Mouse (Mus musculus): ENCODE results near the gene Rffl. TPM values are rescaled to one million over a fixed set of nuclear protein-coding genes. Genes with fewer than 3 reads are reported as not detected.
A peak's percentile ranks its signal among the peaks of the same experiment; 100 is the strongest.

The Rffl gene
- polyA plus RNA-seq (2015; fragmentation: Nextera tagmentation; extraction: Ambion mirVana) = 13.1 and 13.6 TPM in 2 replicates

DNA sequence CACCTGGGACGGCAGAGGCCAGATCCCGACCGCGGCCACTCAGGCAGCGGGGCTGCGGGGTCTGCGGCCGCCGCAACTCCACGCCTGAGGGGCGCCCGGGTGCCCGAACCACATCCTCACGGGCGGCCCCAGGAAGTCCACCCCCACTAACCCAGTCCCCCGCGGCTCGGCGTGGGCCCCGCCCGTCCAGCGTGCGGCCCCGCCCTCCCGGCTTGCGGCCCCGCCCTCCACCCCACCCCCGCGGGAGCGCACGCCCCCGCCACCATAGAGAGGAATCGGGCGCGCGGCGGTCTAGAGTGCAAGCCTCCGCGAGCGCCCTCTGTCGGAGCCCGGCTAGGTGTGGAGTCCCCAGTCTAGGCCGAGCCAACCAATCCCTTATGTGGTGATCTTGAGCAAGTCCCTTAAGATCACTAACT, at the start of gene Rffl:
Gene Rffl, minus strand, starts transcription at position 180 of the 416 bp plus-strand sequence.
- ATAC-seq = peak; percentile 98
- H3K9me3 ChIP-seq (ENCODE audit: control insufficient read depth, low read length) = no peaks in the 10 kb centered on the region
- peak within 1 kb of the TSS; percentile 87 for H3K9ac ChIP-seq (ENCODE audit: low read depth, low read length)
- H3K36me3 ChIP-seq (ENCODE audit: control insufficient read depth, insufficient read depth, low read length) = no peaks in the 10 kb centered on the region
- H3K4me3 ChIP-seq (ENCODE audit: low read length) = peak within 1 kb of the TSS; percentile 87
- H3K27me3 ChIP-seq (replicated peaks; ENCODE audit: control insufficient read depth, insufficient read depth, low read length) = no peaks in the 10 kb centered on the region
- peak within 1 kb of the TSS; percentile 82 for H3K27ac ChIP-seq (ENCODE audit: low read length)
- 0% methylated on average over 33 of the region's 43 CpGs for WGBS
- no peaks in the 10 kb centered on the region for H3K4me1 ChIP-seq (ENCODE audit: control insufficient read depth, insufficient read depth, low read length)
- H3K4me2 ChIP-seq (ENCODE audit: low read depth, low read length) = peak within 1 kb of the TSS; percentile 59

DNA sequence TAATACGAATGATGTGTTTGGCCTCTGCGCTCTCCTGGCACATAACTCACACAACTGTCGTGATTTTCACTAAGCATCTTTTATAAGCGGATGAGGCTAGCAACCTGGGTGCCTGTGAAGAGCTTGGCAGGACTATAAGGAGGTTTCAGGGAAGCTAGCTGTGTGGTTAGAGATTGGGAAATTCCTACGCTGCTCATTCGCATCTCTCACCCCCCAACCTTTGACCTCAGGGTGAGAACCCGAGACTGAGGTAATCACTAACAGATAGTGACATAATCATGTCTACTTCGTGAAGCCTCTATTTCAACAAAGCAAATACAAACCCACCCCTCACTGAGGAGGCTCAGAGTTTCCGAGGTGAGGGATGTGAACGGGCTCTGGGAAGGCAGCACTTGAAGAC, 49.8 kb upstream of the Rffl start:
- 44% methylated on average over 10 of the region's 10 CpGs for WGBS
- H3K27me3 ChIP-seq (replicated peaks; ENCODE audit: control insufficient read depth, insufficient read depth, low read length) = peaks cover 5% of the 10 kb centered on the region
- no peak overlapping the region for H3K4me3 ChIP-seq (ENCODE audit: low read length)
- no peaks in the 10 kb centered on the region for H3K9me3 ChIP-seq (ENCODE audit: control insufficient read depth, low read length)
- H3K4me2 ChIP-seq (ENCODE audit: low read depth, low read length) = no peak overlapping the region
- H3K27ac ChIP-seq (ENCODE audit: low read length) = no peak overlapping the region
- no peak for ATAC-seq
- no peaks in the 10 kb centered on the region for H3K36me3 ChIP-seq (ENCODE audit: control insufficient read depth, insufficient read depth, low read length)
- no peak overlapping the region for H3K9ac ChIP-seq (ENCODE audit: low read depth, low read length)
- no peaks in the 10 kb centered on the region for H3K4me1 ChIP-seq (ENCODE audit: control insufficient read depth, insufficient read depth, low read length)

DNA sequence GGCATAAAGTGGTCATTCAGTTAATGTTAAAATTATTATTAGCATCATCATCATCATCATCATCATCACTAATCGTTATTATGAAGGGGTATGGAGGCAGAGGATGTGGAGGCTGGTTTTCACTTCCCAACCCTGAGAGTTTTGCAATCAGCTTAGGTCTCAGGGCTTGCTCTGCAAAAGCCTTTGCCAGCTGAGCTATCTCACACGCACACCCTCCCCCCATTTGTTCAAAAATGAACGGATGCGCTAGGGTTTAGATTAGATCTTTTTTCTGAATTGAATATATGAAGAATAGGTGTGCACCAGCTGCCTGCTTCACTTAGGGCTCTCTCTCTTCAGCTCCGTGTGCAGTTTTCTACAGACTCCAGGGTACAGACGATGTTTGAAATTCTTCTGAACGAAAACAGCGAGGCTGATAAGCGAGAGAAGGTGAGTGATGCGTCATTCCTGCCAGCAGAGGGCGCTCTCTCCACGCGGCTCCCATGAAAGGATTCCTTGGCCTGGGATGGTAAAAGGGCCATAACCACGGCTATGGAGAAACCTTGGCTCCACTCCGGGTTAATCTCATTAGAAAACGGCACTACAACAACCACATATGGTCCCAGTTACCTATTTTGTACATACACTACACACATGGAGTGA, 43.8 kb upstream of the Rffl start:
- peak; percentile 46; the same call in 1 of the 2 replicates for ATAC-seq
- Histone ChIP-seq H3K9me3 (ENCODE audit: control insufficient read depth, low read length) (no peaks in the 10 kb centered on the region), H3K27ac (ENCODE audit: low read length) (no peak overlapping the region), H3K36me3 (ENCODE audit: control insufficient read depth, insufficient read depth, low read length) (no peaks in the 10 kb centered on the region), H3K4me2 (ENCODE audit: low read depth, low read length) (peak overlapping the region; percentile 34), H3K4me1 (ENCODE audit: control insufficient read depth, insufficient read depth, low read length) (no peaks in the 10 kb centered on the region), H3K27me3 (replicated peaks; ENCODE audit: control insufficient read depth, insufficient read depth, low read length) (0 out of 2 replicates have a peak, but pooled peaks cover 3% of the 10 kb centered on the region), H3K4me3 (ENCODE audit: low read length) (peak overlapping the region; percentile 2; the same call in 1 of the 2 replicates), H3K9ac (ENCODE audit: low read depth, low read length) (no peak overlapping the region)
- WGBS = 7% methylated on average over 16 of the region's 16 CpGs

DNA sequence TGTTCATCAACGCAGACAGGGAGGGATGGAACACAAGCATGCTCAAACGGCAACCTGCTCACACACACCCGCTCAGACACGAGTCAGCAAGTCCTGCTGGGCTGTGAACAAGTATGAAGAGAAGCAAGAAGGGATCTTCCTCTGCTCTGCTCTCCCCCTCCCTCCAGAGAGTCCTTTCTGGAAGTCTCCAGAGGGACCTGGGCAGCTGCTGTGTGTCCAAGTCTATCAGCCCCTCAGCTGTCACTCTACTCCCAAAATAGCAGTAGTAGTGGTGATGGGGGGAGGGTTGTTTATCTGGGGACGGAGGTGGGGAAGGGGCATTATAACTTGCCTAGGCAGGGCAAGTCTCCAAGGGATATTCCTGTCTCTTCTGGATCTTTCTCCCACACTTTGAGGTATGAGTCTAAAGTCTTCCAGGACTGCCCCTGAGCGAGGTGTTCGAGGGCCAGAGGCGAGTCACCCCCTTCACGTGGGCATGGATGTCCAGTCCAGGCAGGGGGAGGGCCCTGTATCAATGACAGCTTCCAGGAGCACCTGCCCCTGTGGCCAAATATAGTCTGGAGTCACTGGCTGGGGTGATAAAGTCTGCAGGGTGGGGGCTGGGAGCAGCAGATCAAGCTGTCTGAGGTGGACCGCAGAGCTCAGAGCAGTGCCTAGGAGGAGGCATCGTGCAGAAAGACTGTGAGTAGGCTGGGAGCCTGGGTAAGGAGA, 39.8 kb upstream of the Rffl start:
- Histone ChIP-seq H3K4me1 (ENCODE audit: control insufficient read depth, insufficient read depth, low read length) (peaks cover 4% of the 10 kb centered on the region), H3K9me3 (ENCODE audit: control insufficient read depth, low read length) (no peaks in the 10 kb centered on the region), H3K27ac (ENCODE audit: low read length) (no peak overlapping the region), H3K27me3 (replicated peaks; ENCODE audit: control insufficient read depth, insufficient read depth, low read length) (0 out of 2 replicates have a peak, but pooled peaks cover 3% of the 10 kb centered on the region), H3K9ac (ENCODE audit: low read depth, low read length) (no peak overlapping the region; the same call in 1 of the 2 replicates), H3K4me3 (ENCODE audit: low read length) (no peak overlapping the region), H3K4me2 (ENCODE audit: low read depth, low read length) (no peak overlapping the region), H3K36me3 (ENCODE audit: control insufficient read depth, insufficient read depth, low read length) (no peaks in the 10 kb centered on the region)
- 79% methylated on average over 11 of the region's 11 CpGs for WGBS
- ATAC-seq = no peak

DNA sequence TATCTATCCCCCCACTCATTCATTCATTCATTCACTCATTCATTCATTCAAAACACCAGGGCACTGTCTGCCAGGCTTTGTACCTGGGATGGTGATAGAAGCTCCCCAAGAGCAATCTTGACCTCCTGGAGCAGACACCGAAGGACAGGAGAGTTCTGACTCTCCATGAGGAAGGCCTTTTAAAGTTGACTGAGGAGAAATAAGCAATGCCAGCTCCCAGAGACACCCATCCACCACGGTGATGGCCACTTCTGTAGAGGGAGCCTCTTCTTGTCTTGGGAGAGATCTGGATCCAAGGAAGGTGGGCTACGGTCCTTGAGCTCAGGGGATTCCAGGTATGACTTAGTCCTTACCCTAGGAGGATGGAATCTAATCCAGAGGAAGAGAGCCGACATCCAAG, 39.2 kb upstream of the Rffl start, which contains the start of gene Unc45b:
Gene Unc45b, plus strand, starts transcription at position 301 of the 400 bp plus-strand sequence.
- Histone ChIP-seq H3K36me3 (ENCODE audit: control insufficient read depth, insufficient read depth, low read length) (no peaks in the 10 kb centered on the region), H3K4me3 (ENCODE audit: low read length) (no peak within 1 kb of the TSS), H3K4me1 (ENCODE audit: control insufficient read depth, insufficient read depth, low read length) (peaks cover 4% of the 10 kb centered on the region), H3K27me3 (replicated peaks; ENCODE audit: control insufficient read depth, insufficient read depth, low read length) (0 out of 2 replicates have a peak, but pooled peaks cover 3% of the 10 kb centered on the region), H3K4me2 (ENCODE audit: low read depth, low read length) (no peak within 1 kb of the TSS), H3K27ac (ENCODE audit: low read length) (no peak within 1 kb of the TSS), H3K9ac (ENCODE audit: low read depth, low read length) (no peak within 1 kb of the TSS; the same call in 1 of the 2 replicates), H3K9me3 (ENCODE audit: control insufficient read depth, low read length) (no peaks in the 10 kb centered on the region)
- WGBS = 86% methylated on average over 4 of the region's 4 CpGs
- no peak for ATAC-seq

DNA sequence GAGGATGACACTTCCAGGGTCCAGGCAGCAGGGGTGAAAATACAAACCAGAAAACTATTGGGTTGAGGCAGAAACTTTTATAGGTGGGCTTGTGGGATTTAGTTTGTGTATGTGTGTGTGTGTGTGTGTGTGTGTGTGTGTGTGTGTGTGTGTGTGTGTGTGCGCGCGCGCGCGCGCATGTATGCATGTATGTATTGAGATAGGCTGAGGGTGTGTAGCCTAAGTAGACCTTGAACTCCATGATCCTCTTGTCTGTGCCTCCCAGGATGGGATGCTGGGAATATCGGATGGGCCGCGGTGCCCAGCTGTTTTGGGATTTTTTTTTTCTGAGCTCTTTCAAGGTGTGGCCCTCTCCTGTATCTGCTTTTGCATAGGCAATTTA, 37.6 kb upstream of the Rffl start:
- H3K4me1 ChIP-seq (ENCODE audit: control insufficient read depth, insufficient read depth, low read length) = peaks cover 4% of the 10 kb centered on the region
- WGBS = 73% methylated on average over 3 of the region's 10 CpGs
- H3K9me3 ChIP-seq (ENCODE audit: control insufficient read depth, low read length) = no peaks in the 10 kb centered on the region
- peak overlapping the region; percentile 75 for H3K4me2 ChIP-seq (ENCODE audit: low read depth, low read length)
- H3K36me3 ChIP-seq (ENCODE audit: control insufficient read depth, insufficient read depth, low read length) = 0 out of 2 replicates have a peak, but pooled peaks cover 6% of the 10 kb centered on the region
- H3K9ac ChIP-seq (ENCODE audit: low read depth, low read length) = peak overlapping the region; percentile 89
- 0 out of 2 replicates have a peak, but pooled peaks cover 1% of the 10 kb centered on the region for H3K27me3 ChIP-seq (replicated peaks; ENCODE audit: control insufficient read depth, insufficient read depth, low read length)
- H3K4me3 ChIP-seq (ENCODE audit: low read length) = peak overlapping the region; percentile 82
- ATAC-seq = peak; percentile 19; the same call in 1 of the 2 replicates
- H3K27ac ChIP-seq (ENCODE audit: low read length) = no peak overlapping the region

DNA sequence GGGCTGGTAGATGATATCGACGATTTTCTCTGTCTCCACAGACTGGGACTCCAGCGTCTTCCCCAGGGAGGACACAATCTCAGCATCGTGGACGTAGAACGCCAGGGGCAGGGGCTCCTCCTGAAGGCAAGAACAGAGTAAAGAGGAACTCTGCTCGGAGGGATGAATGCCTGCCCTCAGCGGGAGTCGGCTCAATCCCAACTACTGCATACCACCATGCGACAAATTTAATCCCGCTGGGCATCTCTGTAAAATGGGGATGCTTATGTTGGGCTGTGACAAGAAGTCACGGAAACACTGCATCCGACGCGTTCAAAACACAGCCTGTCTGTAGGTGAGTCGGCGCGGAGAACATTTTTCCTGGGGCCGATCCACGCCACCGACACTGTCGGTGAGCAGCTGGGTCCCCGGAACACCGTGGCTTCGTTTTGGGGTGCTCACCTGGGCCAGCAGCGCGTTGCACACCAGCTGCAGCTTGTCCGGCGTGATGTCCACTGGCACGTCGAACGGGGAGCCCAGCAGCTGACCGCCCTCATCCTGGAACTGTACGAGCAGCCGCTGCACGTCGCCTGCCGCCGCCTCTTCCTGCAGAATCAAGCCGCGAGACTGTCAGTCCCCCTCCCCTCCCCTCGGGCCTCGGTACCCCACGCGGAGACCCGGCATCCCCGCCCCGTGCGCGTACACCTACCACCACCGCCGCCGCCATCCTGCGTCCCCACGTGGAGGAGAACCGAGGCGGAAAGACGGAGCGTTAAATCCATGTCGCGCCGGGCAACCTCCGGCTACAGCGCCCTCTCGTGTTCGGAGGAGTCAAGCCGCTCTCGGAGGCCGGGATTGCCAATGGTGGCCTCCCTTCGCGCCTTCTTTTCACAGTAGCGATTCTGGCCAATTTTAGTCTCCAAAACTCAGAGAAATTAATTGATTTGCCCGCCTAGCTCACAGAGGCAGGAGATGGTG, 36.9 kb upstream of the Rffl start, which contains the start of gene Nle1:
Gene Nle1, minus strand, starts transcription at position 761 of the 957 bp plus-strand sequence.
- Histone ChIP-seq H3K4me2 (ENCODE audit: low read depth, low read length) (peak within 1 kb of the TSS; percentile 75), H3K9ac (ENCODE audit: low read depth, low read length) (peak within 1 kb of the TSS; percentile 89), H3K27me3 (replicated peaks; ENCODE audit: control insufficient read depth, insufficient read depth, low read length) (no peaks in the 10 kb centered on the region), H3K27ac (ENCODE audit: low read length) (no peak within 1 kb of the TSS), H3K4me3 (ENCODE audit: low read length) (peak within 1 kb of the TSS; percentile 82), H3K4me1 (ENCODE audit: control insufficient read depth, insufficient read depth, low read length) (peaks cover 4% of the 10 kb centered on the region), H3K36me3 (ENCODE audit: control insufficient read depth, insufficient read depth, low read length) (peaks cover 8% of the 10 kb centered on the region; the same call in 1 of the 2 replicates), H3K9me3 (ENCODE audit: control insufficient read depth, low read length) (no peaks in the 10 kb centered on the region)
- ATAC-seq = peak; percentile 79
- WGBS = 1% methylated on average over 73 of the region's 73 CpGs

DNA sequence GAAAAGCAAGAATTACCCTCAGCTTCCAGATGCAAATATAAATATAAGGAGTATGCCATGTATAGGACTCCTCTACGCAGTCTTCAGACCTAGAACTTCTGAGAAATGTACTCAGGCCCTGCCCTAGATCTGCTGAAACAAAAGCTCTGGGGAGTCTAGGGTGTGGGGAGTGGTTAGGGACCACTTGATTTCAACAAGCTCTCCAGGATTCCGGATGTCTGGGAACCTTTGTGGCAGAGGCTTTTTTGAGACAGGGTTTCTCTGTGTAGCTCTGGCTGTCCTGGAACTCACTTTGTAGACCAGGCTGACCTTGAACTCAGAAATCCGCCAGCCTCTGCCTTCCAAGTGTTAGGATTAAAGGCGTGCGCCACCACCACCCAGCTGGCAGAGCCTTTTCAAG, 34.8 kb upstream of the Rffl start:
- no peaks in the 10 kb centered on the region for H3K9me3 ChIP-seq (ENCODE audit: control insufficient read depth, low read length)
- H3K9ac ChIP-seq (ENCODE audit: low read depth, low read length) = no peak overlapping the region
- no peak overlapping the region for H3K4me3 ChIP-seq (ENCODE audit: low read length)
- no peak overlapping the region for H3K27ac ChIP-seq (ENCODE audit: low read length)
- H3K4me2 ChIP-seq (ENCODE audit: low read depth, low read length) = no peak overlapping the region
- H3K27me3 ChIP-seq (replicated peaks; ENCODE audit: control insufficient read depth, insufficient read depth, low read length) = no peaks in the 10 kb centered on the region
- WGBS = 95% methylated on average over 5 of the region's 5 CpGs
- ATAC-seq = no peak
- peaks cover 20% of the 10 kb centered on the region for H3K36me3 ChIP-seq (ENCODE audit: control insufficient read depth, insufficient read depth, low read length)
- peaks cover 4% of the 10 kb centered on the region for H3K4me1 ChIP-seq (ENCODE audit: control insufficient read depth, insufficient read depth, low read length)

All from intestine, embryonic 16.5 days (tissue).